Mouse (Mus musculus): ENCODE measurements around the gene Ski.

Gene Ski

DNA sequence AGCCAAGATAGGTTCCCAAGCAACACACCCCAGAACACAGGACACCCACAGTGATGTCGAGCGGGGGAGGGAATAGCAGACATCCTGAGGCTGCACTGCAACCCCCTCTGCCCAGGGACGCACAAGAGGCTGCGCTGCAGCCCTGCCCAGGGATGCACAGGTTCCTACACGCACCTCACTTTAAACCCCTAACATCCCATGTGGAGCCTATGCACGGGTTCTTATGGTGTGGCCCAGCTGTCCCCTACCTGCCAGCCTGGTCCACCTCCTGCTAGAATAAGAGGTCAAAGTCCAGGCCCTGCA, 8.7 kb downstream of the Ski start:
- no peak for DNase-seq

DNA sequence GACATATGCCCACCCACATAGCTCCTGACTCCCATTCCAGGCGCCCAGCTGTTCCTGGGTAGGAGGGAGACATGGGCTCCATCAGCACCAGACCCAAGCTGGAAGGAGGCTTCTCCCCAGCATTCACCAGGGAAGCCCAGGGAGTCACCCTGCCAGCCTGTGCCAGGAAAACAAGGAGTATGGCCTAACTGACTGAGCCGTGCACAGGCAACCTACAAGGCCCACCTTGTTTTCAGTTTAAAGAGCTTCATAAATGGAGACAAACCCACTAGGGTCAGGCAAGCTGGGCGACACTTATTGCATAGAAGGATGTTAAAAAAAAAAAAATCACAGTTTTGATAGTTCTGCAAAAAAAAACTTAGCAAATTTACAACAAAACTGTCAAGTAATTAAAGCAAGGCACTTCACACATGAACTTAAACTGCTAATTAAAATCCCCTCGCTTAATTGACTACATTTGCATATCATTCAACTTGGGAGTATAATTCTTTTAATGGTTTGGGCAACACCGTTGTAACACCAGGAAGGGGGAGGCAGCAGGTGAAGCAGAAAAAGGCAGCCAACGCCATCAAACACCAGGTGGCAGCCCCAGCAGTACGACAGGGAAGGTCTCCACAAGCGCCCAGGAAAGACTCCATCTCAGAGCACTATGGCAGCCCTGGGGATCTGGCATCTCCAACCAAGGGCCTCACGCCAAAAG, 9.2 kb downstream of the Ski start:
- no peak for DNase-seq

DNA sequence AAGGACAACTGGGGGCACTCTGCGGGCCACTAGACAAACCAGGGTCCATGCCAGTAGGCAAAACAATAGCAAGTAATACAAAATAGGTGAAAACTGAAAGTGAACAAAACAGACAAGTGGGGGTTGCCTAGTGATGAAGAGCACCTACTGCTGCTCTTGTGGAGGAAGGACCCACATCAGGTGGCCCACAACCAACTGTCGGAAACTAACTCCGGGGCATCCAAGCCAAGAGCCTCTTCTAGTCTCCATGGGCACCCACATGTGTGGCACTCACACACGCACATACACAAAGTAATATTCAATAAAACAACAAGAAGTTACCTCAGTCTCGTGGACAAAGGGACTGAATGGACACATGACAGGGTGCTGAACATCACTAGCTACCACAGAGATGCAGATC, 12.9 kb downstream of the Ski start:
- no peak for DNase-seq

DNA sequence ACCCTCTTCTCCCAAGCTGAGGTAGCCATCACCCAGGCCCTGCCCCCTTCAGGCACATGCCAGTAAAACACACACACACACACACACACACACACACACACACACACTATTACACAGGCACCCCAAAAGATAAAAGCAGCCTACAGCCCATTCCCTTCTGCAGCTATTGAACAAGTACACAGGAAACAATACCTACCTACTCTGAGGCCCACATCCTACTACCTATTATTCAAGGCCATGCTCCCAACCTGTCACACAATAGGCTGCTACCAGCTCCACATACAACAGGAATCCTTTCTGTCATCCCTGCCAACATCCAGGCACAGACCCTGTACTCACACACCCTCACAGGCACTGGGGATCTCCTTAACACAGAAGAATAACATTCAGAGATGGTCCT, 13.3 kb downstream of the Ski start:
- no peak for DNase-seq

DNA sequence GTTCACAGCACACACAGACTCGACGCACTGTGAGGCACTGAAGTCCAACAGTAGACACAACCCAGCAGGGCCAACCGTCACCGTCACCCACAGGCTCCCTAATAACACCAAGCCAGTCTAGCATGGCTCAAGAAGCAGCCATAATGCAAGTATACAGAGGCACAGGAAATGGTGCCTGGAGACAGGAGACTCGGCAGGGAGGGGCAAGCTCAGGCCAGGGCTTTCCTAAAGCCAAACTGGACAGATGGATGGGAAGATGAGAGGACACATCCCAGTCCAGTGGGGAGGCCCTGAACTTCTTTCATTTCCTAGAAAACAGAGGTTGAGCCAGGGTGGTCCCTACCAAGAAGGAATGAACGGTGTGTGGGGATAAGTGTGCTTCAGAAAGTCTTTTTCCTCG, 13.8 kb downstream of the Ski start:
- DNase-seq: no peak

DNA sequence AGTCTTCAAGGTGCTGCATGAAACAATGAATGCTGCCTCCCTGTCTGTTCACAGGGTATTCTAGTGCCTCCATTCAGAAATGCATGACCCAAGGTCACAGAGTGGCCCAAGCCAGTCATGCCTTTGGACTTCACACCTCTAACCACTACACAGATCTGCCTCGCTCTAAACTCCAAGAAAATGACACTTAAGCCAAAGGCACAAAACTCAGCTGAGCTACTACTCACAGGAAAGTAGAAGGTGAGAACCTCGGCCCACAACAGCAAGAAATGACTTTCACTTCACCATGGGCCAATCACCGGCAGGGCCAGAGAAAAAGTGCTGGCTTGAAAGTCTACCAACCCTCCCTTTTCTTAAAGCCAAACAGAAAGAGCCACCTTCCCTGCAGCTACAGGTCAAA, 14.6 kb downstream of the Ski start:
- peak; percentile 59 for DNase-seq

DNA sequence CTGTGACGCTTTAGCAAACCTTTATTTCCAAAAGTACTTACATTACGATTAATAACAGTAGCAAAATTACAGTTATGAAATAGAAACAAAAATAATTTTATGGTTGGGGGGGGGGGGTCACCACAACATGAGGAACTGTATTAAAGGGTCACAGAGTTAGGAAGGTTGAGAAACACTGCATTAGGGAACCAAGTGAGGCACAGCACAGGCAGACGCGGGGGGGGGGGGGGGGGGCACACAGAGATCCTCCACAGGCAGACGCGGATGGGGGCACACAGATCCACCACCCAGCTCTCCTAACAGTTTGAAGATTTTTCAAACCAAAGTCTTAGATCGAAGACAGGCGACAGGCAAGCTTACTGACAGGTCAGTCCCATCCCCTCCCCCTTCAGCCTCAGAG, 15.9 kb downstream of the Ski start:
- no peak for DNase-seq

DNA sequence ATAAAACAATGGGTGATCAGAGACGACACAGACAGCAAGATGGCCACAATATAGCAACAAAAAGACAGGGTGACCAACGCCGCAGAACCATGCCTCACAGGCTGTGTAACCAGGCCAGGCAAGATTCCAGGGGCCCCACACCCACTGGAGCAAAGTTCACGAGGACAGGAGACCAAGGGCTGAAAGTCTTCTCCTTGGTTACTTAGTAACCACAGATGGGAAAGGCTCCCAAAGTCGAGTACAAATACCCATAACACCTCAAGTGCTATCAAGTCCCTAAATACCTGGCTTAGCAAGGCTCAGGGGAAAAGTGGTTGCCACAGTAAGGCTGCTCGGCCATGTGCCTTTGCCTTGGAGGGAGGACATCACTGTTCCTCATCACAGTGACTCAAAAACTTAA, 16.5 kb downstream of the Ski start:
- DNase-seq: peak; percentile 96

DNA sequence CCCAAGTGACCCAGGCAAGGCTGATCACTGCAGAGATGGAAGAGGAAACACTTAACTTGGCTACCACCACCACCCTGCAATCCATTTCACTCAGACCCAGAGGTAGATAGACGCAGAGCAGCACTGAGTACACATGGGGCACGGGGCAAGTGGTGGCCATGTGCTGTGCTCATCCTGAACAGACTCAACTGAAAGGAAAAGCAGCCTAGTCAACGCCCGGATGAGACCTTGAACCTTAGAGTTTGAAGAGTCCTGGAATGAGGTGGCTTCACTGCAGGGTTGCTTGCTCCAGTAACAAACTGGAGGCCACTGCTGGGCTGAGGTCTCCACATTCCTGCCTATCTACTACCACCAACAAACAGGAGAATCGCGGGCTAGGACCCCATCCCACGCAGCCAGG, 20.6 kb downstream of the Ski start:
- DNase-seq: no peak

DNA sequence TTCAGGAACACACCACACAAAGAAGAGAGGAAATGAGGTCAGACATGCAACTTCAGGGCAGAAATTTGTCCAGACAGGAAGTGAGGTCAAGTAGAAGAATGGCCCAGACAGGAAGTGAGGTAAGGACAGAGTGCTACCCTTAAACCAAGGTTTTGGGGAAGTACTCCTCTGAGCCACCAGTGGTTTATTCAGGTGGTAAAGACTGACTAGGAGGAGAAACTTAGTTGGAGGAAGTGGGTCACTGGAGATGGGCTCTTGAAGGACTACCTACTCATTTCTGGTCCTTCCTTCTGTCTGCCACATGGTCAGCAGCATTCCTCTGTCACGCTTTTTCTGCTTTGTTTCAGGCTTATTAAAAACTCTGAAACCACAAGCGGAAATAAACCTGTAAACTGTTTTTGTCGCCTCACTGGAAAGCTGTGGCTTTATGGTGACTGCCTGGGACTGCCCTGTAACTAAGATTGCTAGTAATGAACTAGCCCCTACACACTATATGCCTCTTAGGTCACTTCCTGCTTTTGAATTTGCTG, 21.5 kb downstream of the Ski start:
- DNase-seq: peak; percentile 50

DNA sequence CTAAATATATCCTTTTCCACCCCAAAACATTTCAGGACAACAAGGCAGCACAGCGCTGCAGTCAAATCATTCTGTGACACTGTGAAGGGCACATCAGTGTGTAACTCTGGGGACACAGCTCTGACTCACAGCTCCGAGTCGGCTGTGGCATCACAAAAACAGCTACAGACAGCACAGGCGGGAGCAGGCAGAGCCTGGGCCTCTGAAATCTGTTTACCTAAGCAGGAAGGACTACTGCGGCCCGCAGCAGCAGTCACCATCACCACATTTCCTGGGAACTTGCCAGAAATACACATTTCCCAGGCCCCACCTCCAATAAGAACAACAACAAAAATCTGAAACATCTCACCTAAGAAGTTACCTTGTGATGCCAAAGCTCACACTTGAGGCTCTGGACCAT, 24.7 kb downstream of the Ski start:
- DNase-seq: no peak

DNA sequence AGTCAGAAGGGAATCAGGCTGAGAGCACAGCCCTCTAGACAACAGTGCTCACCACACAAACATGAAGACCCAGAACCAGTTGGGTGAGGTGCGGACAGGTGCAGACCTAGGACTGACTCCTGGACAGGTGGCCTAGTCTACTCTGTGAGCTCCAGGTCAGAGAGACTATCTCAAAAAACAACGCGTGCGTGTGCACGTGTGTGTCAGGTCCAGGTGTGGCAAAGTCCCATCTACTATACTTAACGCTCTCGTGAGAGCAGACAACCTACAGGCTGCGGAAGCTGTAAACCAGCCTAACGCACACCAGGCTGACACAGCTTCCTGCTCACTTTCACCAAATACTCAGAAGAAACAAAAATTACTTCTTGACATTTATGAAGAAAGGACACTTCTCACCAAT, 27.2 kb downstream of the Ski start:
- DNase-seq: no peak

DNA sequence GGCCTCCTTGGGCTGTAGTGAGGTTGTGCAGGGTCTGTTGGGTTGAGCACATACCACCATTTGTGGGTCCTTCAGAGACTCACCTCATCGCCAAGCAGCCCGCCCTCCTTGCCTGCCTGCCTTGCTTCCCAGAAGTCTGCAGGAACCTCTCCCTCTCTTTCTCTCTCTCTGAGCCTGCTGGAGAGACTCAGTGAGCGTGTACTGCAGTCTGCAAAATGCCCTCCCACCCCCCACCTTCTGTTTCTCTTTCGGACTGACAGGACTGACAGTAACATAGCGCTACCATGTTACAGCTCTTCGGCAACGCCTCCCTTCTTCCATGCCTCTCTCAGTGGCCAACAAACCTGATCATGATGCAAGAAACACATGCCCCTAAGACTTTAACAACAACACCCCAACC, 32.1 kb downstream of the Ski start:
- no peak for DNase-seq

DNA sequence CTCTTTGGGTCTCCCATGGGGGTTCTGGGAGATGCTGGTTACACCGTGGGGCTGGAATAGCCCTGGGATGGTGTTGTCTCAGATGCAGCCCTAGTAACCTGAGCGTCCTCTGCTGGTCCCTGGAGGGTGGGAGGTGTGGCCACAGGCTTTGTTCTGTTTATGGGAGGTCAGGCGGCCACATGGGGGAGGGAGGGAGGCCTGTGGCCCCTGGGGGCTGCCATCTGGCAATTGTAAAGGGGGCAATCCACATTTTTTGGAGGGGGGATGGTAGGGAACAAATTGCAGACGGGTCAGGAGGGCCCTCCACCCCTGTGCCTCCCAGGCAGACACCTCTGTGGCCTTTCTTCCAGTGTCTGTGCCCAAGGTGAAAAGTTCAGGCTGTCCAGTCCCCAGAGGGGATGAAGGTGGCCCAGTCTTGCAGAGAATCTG, 32.7 kb downstream of the Ski start:
- peak; percentile 59 for DNase-seq

DNA sequence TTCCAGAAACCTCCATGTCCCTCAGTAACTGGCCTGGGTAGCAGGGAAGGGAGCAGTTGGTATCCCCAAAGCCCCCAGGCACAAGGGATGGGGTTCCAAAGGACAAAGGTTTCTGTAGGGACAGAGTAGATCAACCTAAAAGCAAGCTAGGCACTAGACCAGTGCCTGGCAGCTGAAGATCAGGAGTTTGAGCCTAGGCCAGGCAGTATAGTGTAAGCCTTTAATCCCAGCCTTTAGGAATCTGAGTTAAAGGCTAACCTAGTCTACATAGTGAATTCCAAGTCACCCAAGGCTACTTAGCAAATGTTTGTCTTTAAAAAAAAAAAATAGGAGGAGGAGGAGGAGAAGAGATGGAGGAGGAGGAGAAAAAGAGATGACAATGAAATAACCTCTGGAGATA, 33.6 kb downstream of the Ski start:
- DNase-seq: no peak

DNA sequence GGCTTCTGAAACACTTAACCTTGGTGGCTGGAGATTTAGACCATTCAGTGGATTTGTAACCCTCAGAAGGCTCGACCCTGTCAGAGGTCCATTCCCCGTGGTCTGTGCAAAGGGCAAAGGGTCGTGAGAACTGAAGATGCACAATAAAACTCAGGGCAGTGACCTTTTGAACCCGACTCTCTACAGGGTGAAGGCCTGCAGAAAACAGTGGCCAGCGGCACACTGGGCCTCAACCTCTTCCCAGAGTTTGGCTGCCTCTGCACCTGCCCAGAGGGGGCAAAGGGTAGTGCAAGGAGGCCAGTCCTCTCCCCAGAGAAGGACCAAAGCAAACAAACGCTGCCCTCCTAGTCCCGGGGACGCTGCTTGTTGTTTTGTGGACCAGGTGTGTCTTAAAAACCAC, 34.1 kb downstream of the Ski start:
- DNase-seq: peak; percentile 91

DNA sequence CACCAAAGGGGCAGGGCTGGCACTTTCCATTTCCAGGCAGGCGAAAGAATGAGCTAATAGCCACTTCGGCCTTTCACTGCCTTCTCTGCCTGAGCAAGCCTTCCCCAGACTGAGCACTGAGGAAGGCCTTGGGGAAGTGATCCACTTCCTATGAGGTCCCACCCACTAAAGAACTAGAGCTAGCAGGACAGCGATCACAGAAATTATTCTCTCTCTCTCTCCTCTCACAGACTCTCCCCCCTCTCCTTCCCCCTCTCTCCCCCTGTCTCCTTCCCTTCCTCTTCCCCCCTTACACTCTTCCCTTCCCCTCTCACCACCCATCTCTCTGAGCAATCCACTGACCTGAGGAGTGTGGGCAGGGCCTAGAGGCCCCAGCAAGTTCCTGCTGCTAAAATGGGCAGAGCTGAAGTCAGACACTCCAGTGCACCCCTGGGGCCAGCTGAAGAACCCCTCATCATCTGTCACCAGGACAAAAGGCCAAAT, 35.2 kb downstream of the Ski start:
- no peak for DNase-seq

DNA sequence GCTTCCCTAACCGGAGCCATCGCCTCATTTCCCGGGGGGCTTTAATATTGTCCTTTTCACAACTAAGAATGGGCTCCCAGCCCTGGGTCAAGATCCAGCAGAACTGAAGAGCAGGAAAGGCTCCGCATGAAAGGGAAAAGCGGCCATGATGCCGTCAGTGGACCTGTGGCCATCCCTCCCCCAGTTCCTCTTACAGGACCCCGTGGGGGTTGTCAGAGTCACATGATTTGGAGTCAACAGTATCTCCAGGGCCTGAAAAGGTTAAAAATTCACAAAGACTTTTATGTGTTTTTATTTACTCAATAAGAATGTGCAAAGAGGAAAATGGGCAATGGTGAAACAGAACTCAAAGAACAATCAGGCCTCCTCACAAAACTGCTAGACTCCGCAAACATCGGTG, 36.5 kb downstream of the Ski start:
- DNase-seq: peak; percentile 54

DNA sequence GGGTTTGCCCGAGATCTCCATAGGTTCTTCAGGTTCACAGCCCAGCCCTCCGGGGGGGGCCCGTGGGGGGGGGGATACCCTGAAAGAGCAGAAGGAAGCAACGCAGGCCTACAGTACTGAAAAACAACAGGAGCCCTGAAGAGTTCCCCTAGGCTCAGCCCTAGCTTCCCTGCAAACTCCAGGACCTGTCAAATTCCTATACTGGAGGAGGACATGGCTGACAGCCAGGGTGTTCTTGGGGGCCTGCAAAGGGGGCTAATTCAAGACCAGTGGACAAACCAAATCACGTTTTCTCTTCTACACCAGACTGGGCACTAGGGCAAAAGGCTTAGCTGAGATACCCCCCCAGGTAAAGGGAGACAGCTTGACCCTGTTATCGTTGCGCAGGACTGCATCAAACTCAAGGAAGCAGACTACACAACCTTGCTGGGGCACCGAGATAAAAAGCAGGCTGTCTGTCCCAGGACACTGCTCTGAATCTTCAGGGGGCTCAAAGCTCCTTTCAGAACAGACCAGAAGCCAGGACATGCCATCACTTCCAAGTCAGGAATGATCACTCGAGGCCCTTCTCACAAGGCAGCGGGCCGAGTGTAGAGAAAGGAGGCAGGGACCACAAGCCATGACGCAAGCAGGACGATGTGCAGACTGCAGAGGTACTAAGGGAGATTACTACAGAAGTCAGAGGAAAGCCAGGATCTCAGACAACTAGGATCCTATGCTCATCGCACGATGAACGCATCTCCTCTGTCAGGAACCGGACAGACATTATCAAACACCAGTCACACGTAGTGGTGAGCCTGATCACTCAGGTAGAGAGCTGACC, 37.9 kb downstream of the Ski start:
- no peak for DNase-seq

DNA sequence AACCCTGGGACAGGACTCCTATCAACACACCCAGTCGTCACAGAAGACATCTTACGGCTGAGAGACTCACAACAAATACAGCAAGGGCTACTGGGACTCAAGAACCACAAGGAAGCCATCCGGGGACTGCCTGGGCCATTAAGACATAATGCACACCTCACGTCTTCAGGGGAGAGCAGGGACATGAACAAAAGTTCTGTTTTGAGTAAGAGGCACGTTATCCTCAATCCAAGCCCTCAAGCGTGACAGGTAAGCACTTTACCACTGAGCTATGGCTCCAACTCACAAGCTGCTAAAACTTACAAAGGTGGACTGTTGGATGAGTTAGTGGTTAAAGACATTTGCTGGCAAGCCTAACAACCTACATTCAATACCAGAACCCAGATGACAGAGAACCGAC, 39.2 kb downstream of the Ski start:
- DNase-seq: no peak

DNA sequence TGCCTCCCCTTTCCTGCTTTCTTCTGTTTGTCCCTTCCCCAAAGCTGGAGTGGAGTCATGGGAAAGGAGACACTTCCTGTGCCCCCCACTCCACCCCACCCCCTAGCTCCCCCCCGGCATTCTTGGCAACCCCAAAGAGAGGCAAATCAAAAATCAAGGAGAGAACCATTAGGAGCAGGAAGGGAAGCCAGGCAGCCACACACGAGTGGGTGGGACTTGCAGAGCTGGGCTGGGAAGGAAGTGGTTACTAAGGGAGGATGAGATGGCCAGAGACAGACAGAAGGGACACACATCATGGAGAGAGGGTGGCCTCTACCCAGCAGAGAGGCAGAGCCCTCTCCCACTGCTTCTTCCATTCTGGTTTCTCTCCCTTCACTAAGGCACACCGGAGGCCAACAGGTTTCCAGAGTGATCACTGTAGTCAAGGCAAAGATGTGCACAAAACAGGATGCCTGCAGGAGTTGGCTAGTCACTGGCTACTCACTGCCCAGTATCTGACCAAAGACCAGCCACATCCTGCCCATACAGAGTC, 43.3 kb downstream of the Ski start:
- no peak for DNase-seq

DNA sequence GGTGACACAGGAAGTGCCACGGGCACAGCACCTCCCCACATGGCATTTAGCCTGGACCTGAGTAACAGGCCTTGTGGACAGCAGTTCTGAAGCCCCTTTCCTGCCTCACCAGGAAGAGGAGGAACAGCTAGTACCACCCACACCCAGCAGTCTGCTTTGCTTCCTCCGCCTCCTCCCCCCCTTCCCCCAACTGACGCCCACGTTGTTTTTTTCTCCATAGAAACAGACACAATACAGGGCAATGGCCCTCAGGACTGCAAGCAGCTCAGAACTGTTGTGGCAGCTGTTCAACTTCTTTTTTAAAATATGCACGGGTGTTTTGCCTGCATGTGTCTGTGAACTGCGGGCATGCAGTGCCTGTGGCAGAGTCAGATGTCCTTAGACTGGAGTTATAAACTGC, 44.1 kb downstream of the Ski start:
- peak; percentile 63 for DNase-seq

DNA sequence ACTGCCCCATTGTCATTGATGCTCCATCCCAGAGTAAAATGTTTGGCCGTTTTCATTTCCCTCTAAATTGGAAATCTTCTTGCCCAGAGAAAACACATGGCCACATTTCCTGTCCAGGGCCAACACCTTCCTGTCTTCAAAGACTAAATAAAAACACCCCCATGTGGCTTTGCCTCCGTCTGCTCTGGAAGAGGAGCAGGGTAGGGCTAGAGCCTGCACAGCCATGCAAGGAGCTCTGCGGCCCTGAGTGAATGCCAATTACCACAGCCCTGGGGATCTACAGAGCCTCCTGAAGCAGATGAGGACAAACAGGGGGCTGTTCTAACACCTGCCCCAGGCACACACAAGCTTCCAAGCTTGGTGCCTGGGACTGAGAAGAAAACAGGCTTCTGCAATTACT, 46.2 kb downstream of the Ski start:
- no peak for DNase-seq

Measured in kidney, adult 9 months (tissue).